ENCODE assay signal across 17 mouse cellular contexts in genomic region chr4:86030208-86030607, GRCm38 (mm10).
A peak's percentile ranks its signal among the peaks of the same experiment; 100 is the strongest.
DNase-seq lines count a peak whose midpoint lies in the region; ATAC-seq lines count a peak whose summit lies in the region.
"Had no signal": no experiment of that assay in that cellular context is flagged by ENCODE, and none has a peak within 500 bp of the region (broad histone marks: within the 10 kb centered on the region; RNA-seq: fewer than 3 reads in every experiment).

No protein-coding gene starts in this region.

- ATAC-seq in forebrain, embryonic 16.5 days: no peak
- ATAC-seq in embryonic facial prominence, embryonic 15.5 days (ENCODE audit: insufficient number of reproducible peaks, low FRiP score, low TSS enrichment, low read depth): peak; percentile 57; the same call in 1 of the 2 replicates
- ATAC-seq: CD4-positive, CD25-positive, alpha-beta regulatory T cell, adult 4 months had no signal

- no peak overlapping the region for H3K27ac ChIP-seq in forebrain, embryonic 16.5 days (ENCODE audit: low read length)
- no peak overlapping the region for H3K27ac ChIP-seq in forebrain, embryonic 10.5 days
- peak overlapping the region; percentile 66; the same call in 1 of the 2 replicates for H3K27ac ChIP-seq in embryonic facial prominence, embryonic 15.5 days (replicated peaks)
- no peak overlapping the region for H3K27ac ChIP-seq in midbrain, embryonic 10.5 days (replicated peaks)
- H3K27ac ChIP-seq: hindbrain, embryonic 13.5 days; limb, embryonic 15.5 days; midbrain, embryonic 15.5 days; neural tube, embryonic 12.5 days had no signal

- no peaks in the 10 kb centered on the region for H3K9me3 ChIP-seq in forebrain, embryonic 16.5 days (ENCODE audit: control insufficient read depth, low read length)
- H3K9me3 ChIP-seq in forebrain, embryonic 10.5 days: no peaks in the 10 kb centered on the region
- no peaks in the 10 kb centered on the region for H3K9me3 ChIP-seq in embryonic facial prominence, embryonic 15.5 days (replicated peaks)
- no peaks in the 10 kb centered on the region for H3K9me3 ChIP-seq in midbrain, embryonic 10.5 days (replicated peaks)
- H3K9me3 ChIP-seq: hindbrain, embryonic 13.5 days; limb, embryonic 15.5 days; midbrain, embryonic 15.5 days; neural tube, embryonic 12.5 days had no signal

- no peaks in the 10 kb centered on the region for H3K36me3 ChIP-seq in forebrain, embryonic 16.5 days (ENCODE audit: control insufficient read depth, insufficient read depth)
- no peaks in the 10 kb centered on the region for H3K36me3 ChIP-seq in forebrain, embryonic 10.5 days (replicated peaks)
- no peaks in the 10 kb centered on the region for H3K36me3 ChIP-seq in embryonic facial prominence, embryonic 15.5 days
- no peaks in the 10 kb centered on the region for H3K36me3 ChIP-seq in midbrain, embryonic 10.5 days
- H3K36me3 ChIP-seq: hindbrain, embryonic 13.5 days; limb, embryonic 15.5 days; midbrain, embryonic 15.5 days; neural tube, embryonic 12.5 days had no signal

- peaks cover 8% of the 10 kb centered on the region for H3K4me1 ChIP-seq in forebrain, embryonic 16.5 days (replicated peaks; ENCODE audit: control insufficient read depth, insufficient read depth, low read length)
- H3K4me1 ChIP-seq in forebrain, embryonic 10.5 days: peaks cover 11% of the 10 kb centered on the region
- H3K4me1 ChIP-seq in embryonic facial prominence, embryonic 15.5 days: peaks cover 15% of the 10 kb centered on the region; the same call in 1 of the 2 replicates
- peaks cover 12% of the 10 kb centered on the region for H3K4me1 ChIP-seq in midbrain, embryonic 10.5 days

- WGBS in forebrain, embryonic 16.5 days: 40% methylated on average over 3 of the region's 3 CpGs
- 63% methylated on average over 3 of the region's 3 CpGs for WGBS in forebrain, embryonic 10.5 days
- 27% methylated on average over 3 of the region's 3 CpGs for WGBS in embryonic facial prominence, embryonic 15.5 days
- 68% methylated on average over 3 of the region's 3 CpGs for WGBS in midbrain, embryonic 10.5 days

- H3K27me3 ChIP-seq in forebrain, embryonic 16.5 days (replicated peaks; ENCODE audit: control insufficient read depth, insufficient read depth, low read length): no peaks in the 10 kb centered on the region
- H3K27me3 ChIP-seq in forebrain, embryonic 10.5 days (ENCODE audit: poor library complexity, severe bottlenecking): no peaks in the 10 kb centered on the region
- H3K27me3 ChIP-seq in embryonic facial prominence, embryonic 15.5 days: no peaks in the 10 kb centered on the region
- no peaks in the 10 kb centered on the region for H3K27me3 ChIP-seq in midbrain, embryonic 10.5 days (ENCODE audit: low read depth, poor library complexity, severe bottlenecking)
- H3K27me3 ChIP-seq: hindbrain, embryonic 13.5 days; limb, embryonic 15.5 days; midbrain, embryonic 15.5 days; neural tube, embryonic 12.5 days had no signal

- H3K4me3 ChIP-seq in forebrain, embryonic 16.5 days (replicated peaks; ENCODE audit: low read length): no peak overlapping the region
- H3K4me3 ChIP-seq in forebrain, embryonic 10.5 days: no peak overlapping the region
- no peak overlapping the region for H3K4me3 ChIP-seq in embryonic facial prominence, embryonic 15.5 days (replicated peaks)
- no peak overlapping the region for H3K4me3 ChIP-seq in midbrain, embryonic 10.5 days
- H3K4me3 ChIP-seq: hindbrain, embryonic 13.5 days; limb, embryonic 15.5 days; midbrain, embryonic 15.5 days; neural tube, embryonic 12.5 days had no signal

- peak overlapping the region; percentile 11; the same call in 1 of the 2 replicates for H3K4me2 ChIP-seq in forebrain, embryonic 16.5 days (ENCODE audit: low read length)
- H3K4me2 ChIP-seq in embryonic facial prominence, embryonic 15.5 days (replicated peaks): no peak overlapping the region
- H3K4me2 ChIP-seq: hindbrain, embryonic 13.5 days; limb, embryonic 15.5 days; midbrain, embryonic 15.5 days; neural tube, embryonic 12.5 days had no signal

- DNase-seq in forebrain, embryonic 10.5 days (ENCODE audit: extremely low spot score, low spot score): no peak
- peak; percentile 64 for DNase-seq in Muller cell, postnatal 12 days (ENCODE audit: inconsistent ontology term)
- peak; percentile 65 for DNase-seq in lung, postnatal 36 days
- DNase-seq in layer of hippocampus, adult 18-20 months (ENCODE audit: low spot score in 2 of 2): no peak
- DNase-seq in midbrain, embryonic 10.5 days (ENCODE audit: low spot score): no peak
- DNase-seq: cerebellum, adult 9-10 months; gastrocnemius, postnatal 36 days; kidney, adult 11 months; kidney, postnatal 36 days; right cerebral cortex, postnatal 4 days had no signal

- no peak overlapping the region for H3K9ac ChIP-seq in forebrain, embryonic 16.5 days (replicated peaks; ENCODE audit: low read depth, low read length)
- no peak overlapping the region for H3K9ac ChIP-seq in embryonic facial prominence, embryonic 15.5 days
- H3K9ac ChIP-seq: hindbrain, embryonic 13.5 days; limb, embryonic 15.5 days; midbrain, embryonic 15.5 days; neural tube, embryonic 12.5 days had no signal

Comparison
In these comparisons a context has a peak if more than half of its experiments do, and no peak if none do; other contexts are left out.
1. DNase-seq: peak in Muller cell, postnatal 12 days (single experiment) and lung, postnatal 36 days (single experiment); none in forebrain, embryonic 10.5 days (single experiment), layer of hippocampus, adult 18-20 months (0 of 2) and midbrain, embryonic 10.5 days (single experiment).